Mouse (Mus musculus) lung, adult 2 months (tissue): ENCODE data around the gene Syne3.

Source experiments
- CTCF ChIP-seq: fragments of 200-500 bp; IDR thresholded peaks from 2 replicates; pipeline ENCODE4 v1.5.1; 2011; ENCODE audit warnings: mild to moderate bottlenecking, low read length, control low read depth; ENCODE audit not compliant: insufficient read depth
- POLR2A ChIP-seq: fragments of 200-500 bp; IDR thresholded peaks from 2 replicates; pipeline ENCODE4 v1.6.1; 2011; ENCODE audit warnings: low read depth, mild to moderate bottlenecking, control low read depth, low read length, borderline replicate concordance; ENCODE audit errors: extremely low read depth

DNA sequence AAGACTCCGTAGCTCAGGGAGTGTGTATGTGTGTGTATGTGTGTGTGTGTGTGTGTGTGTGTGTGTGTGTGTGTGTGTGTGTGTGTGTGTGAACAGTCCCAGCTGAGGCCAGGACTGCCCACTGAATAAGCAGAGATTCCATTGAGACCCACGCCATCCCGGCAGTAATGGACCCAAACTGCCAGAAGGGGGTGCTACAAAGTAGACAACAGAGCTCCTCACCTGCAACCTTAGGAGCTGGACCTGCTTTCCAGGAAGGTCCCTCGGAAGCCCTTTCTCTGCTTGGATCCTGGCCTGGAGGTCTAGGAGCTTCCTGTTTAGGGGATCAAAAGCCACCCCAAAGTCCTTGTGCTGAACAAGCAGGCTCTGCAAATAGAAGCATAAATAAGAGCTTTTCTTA, 55.7 kb downstream of the Syne3 start:
- TF ChIP-seq POLR2A (no peak), CTCF (peak; percentile 76)
